Mouse (Mus musculus): ENCODE measurements at regions not wholly inside any gene's neighbourhood (a gene's known extent, or its start where the extent isn't known, plus 50 kb on each side); places are given as distances from the start of the nearest gene placed in this dataset.

GRCm38 (mm10) chr12:79966621-79967490 lies 146.0 kb downstream of the Zfp36l1 start:
- TF ChIP-seq POLR2A (IDR thresholded peaks at IDR 0.05; ENCODE audit: borderline replicate concordance, low read depth, low read length) (no peak), CTCF (IDR thresholded peaks at IDR 0.05; ENCODE audit: low read depth, low read length) (no peak)
